Mouse (Mus musculus): ENCODE data around the gene Scaf4.

Scaf4 gene

GRCm38 (mm10) chr16:90203226-90203962 is 80.9 kb downstream of the Scaf4 start:
- DNase-seq (ENCODE audit: low read depth in 2 of 2, low spot score in 2 of 2), result no peak

GRCm38 (mm10) chr16:90202140-90202539 is 82.2 kb downstream of the Scaf4 start:
- DNase-seq (ENCODE audit: low read depth in 2 of 2, low spot score in 2 of 2), result no peak

GRCm38 (mm10) chr16:90199174-90199573 is 85.1 kb downstream of the Scaf4 start:
- DNase-seq (ENCODE audit: low read depth in 2 of 2, low spot score in 2 of 2), result no peak

- DNase-seq (ENCODE audit: low read depth in 2 of 2, low spot score in 2 of 2), result no peak
These were observed 85.7 kb downstream of the Scaf4 start for GRCm38 (mm10) chr16:90198626-90199025.

GRCm38 (mm10) chr16:90197337-90197973 is 86.8 kb downstream of the Scaf4 start:
- DNase-seq (ENCODE audit: low read depth in 2 of 2, low spot score in 2 of 2), result peak; percentile 57 to 66

- no peak for DNase-seq (ENCODE audit: low read depth in 2 of 2, low spot score in 2 of 2)
These were observed 87.5 kb downstream of the Scaf4 start for GRCm38 (mm10) chr16:90196688-90197240.

- no peak for DNase-seq (ENCODE audit: low read depth in 2 of 2, low spot score in 2 of 2)
These were observed 90.6 kb downstream of the Scaf4 start for GRCm38 (mm10) chr16:90193719-90194118.

- no peak for DNase-seq (ENCODE audit: low read depth in 2 of 2, low spot score in 2 of 2)
These were observed 93.0 kb downstream of the Scaf4 start for GRCm38 (mm10) chr16:90191289-90191688.

- no peak for DNase-seq (ENCODE audit: low read depth in 2 of 2, low spot score in 2 of 2)
These were observed 96.8 kb downstream of the Scaf4 start for GRCm38 (mm10) chr16:90187453-90187852.

GRCm38 (mm10) chr16:90185928-90186588 is 98.2 kb downstream of the Scaf4 start:
- peak; percentile 51 to 67 for DNase-seq (ENCODE audit: low read depth in 2 of 2, low spot score in 2 of 2)

- DNase-seq (ENCODE audit: low read depth in 2 of 2, low spot score in 2 of 2), result no peak
These were observed 100.2 kb downstream of the Scaf4 start for GRCm38 (mm10) chr16:90184135-90184534.

GRCm38 (mm10) chr16:90181673-90182072 is 102.6 kb downstream of the Scaf4 start:
- DNase-seq (ENCODE audit: low read depth in 2 of 2, low spot score in 2 of 2), result no peak

- DNase-seq (ENCODE audit: low read depth in 2 of 2, low spot score in 2 of 2), result no peak
These were observed 103.3 kb downstream of the Scaf4 start for GRCm38 (mm10) chr16:90180975-90181374.

GRCm38 (mm10) chr16:90179892-90180291 is 104.4 kb downstream of the Scaf4 start:
- no peak for DNase-seq (ENCODE audit: low read depth in 2 of 2, low spot score in 2 of 2)

- no peak for DNase-seq (ENCODE audit: low read depth in 2 of 2, low spot score in 2 of 2)
These were observed 105.9 kb downstream of the Scaf4 start for GRCm38 (mm10) chr16:90178404-90178803.

GRCm38 (mm10) chr16:90177425-90177824 is 106.9 kb downstream of the Scaf4 start:
- DNase-seq (ENCODE audit: low read depth in 2 of 2, low spot score in 2 of 2), result no peak

- no peak for DNase-seq (ENCODE audit: low read depth in 2 of 2, low spot score in 2 of 2)
These were observed 107.8 kb downstream of the Scaf4 start for GRCm38 (mm10) chr16:90176472-90176871.

All from CD8-positive naive resting alpha-beta T cell, adult 2 months (primary cell).